Mouse (Mus musculus) inflammation-experienced regulatory T-cells, adult 6 months (primary cell): ENCODE measurements at regions not wholly inside any gene's neighbourhood (a gene's known extent, or its start where the extent isn't known, plus 50 kb on each side); places are given as distances from the start of the nearest gene placed in this dataset.

Source experiments
- ATAC-seq: one replicate; pipeline ENCODE4 v1.8.0; 2017

GRCm38 (mm10) chr12:79879093-79879917 lies 233.5 kb downstream of the Zfp36l1 start:
- ATAC-seq: no peak

GRCm38 (mm10) chr12:79878766-79879092 lies 234.1 kb downstream of the Zfp36l1 start:
- no peak for ATAC-seq

GRCm38 (mm10) chr12:79878163-79878562 lies 234.7 kb downstream of the Zfp36l1 start:
- ATAC-seq: no peak

- no peak for ATAC-seq
These were observed 238.5 kb downstream of the Zfp36l1 start for GRCm38 (mm10) chr12:79874333-79874732.

- no peak for ATAC-seq
These were observed 247.6 kb downstream of the Zfp36l1 start for GRCm38 (mm10) chr12:79865179-79865552.

GRCm38 (mm10) chr12:79864346-79865178 lies 248.3 kb downstream of the Zfp36l1 start:
- no peak for ATAC-seq
